Mouse (Mus musculus) forebrain, embryonic 13.5 days (tissue): ENCODE data around the gene Glt8d1. TPM values are rescaled to one million over a fixed set of nuclear protein-coding genes. Genes with fewer than 3 reads are reported as not detected.

ENCODE experiments used
- ATAC-seq: fragments of 200-750 bp; cut with Nextera tagmentation; 2 replicates; pipeline ENCODE4 v1.8.0; 2017
- H3K27ac ChIP-seq: fragments of 300-500 bp; sonication (generic); 2 replicates; pipeline ENCODE4 v1.5.1; 2015; ENCODE audit warnings: inconsistent platforms, mild to moderate bottlenecking, moderate library complexity
- H3K27me3 ChIP-seq: fragments of 300-500 bp; sonication (generic); 2 replicates; pipeline ENCODE4 v1.6.1; 2015; ENCODE audit warnings: mild to moderate bottlenecking, inconsistent platforms
- H3K36me3 ChIP-seq: fragments of 300-500 bp; sonication (generic); 2 replicates; pipeline ENCODE4 v1.6.1; 2015; ENCODE audit warnings: mild to moderate bottlenecking, inconsistent platforms; ENCODE audit not compliant: poor library complexity, severe bottlenecking
- H3K4me1 ChIP-seq: fragments of 300-500 bp; sonication (generic); 2 replicates; pipeline ENCODE4 v1.6.1; 2015; ENCODE audit warnings: inconsistent platforms
- H3K4me2 ChIP-seq: fragments of 300-500 bp; sonication (generic); 2 replicates; pipeline ENCODE4 v1.6.1; 2015; ENCODE audit warnings: inconsistent platforms, mild to moderate bottlenecking, moderate library complexity
- H3K4me3 ChIP-seq: fragments of 300-500 bp; sonication (generic); 2 replicates; pipeline ENCODE4 v1.5.1; 2015; ENCODE audit warnings: mild to moderate bottlenecking, inconsistent platforms
- H3K9ac ChIP-seq: fragments of 300-500 bp; sonication (generic); 2 replicates; pipeline ENCODE4 v1.6.1; 2015; ENCODE audit warnings: mild to moderate bottlenecking, inconsistent platforms
- H3K9me3 ChIP-seq: fragments of 300-500 bp; sonication (generic); replicated peaks from 2 replicates; pipeline ENCODE4 v1.6.1; 2016; ENCODE audit warnings: inconsistent platforms
- WGBS: fragments of 180-500 bp; shearing (Covaris S2); methylation state at CpG from one replicate; pipeline ENCODE4 v1.1.7; 2015; 5-methylcytosine and 5-hydroxymethylcytosine counted together
- polyA plus RNA-seq: library from polyadenylated mRNA; unstranded; fragments of >200 nt; fragmentation: Nextera tagmentation; extraction: Ambion mirVana; gene quantifications from 2 replicates; pipeline ENCODE4 v1.2.1, GENCODE M21; 2015

Glt8d1 gene
- polyA plus RNA-seq = 56.4 and 63.1 TPM in 2 replicates

GRCm38 (mm10) chr14:31001307-31002205 is at the start of gene Glt8d1, which contains the start of gene Spcs1:
Gene Glt8d1, plus strand, starts transcription at chr14:31001400.
Gene Spcs1, minus strand, starts transcription at chr14:31001672.
- Histone ChIP-seq H3K9me3 (no peaks in the 10 kb centered on the region), H3K36me3 (peaks cover 19% of the 10 kb centered on the region; the same call in 1 of the 2 replicates), H3K27ac (peak within 1 kb of the TSS; percentile 89), H3K4me3 (peak within 1 kb of the TSS; percentile 96), H3K27me3 (no peaks in the 10 kb centered on the region), H3K4me2 (peak within 1 kb of the TSS; percentile 84), H3K4me1 (peaks cover 18% of the 10 kb centered on the region), H3K9ac (peak within 1 kb of the TSS; percentile 96)
- under 1% methylated on average over 84 of the region's 84 CpGs for WGBS
- peak; percentile 96 for ATAC-seq

GRCm38 (mm10) chr14:30958517-30958916 is 42.7 kb upstream of the Glt8d1 start:
- H3K36me3 ChIP-seq = peaks cover 32% of the 10 kb centered on the region
- H3K9ac ChIP-seq = no peak overlapping the region
- no peaks in the 10 kb centered on the region for H3K4me1 ChIP-seq
- H3K27me3 ChIP-seq = no peaks in the 10 kb centered on the region
- H3K4me3 ChIP-seq = no peak overlapping the region
- H3K27ac ChIP-seq = no peak overlapping the region
- no peak for ATAC-seq
- no peaks in the 10 kb centered on the region for H3K9me3 ChIP-seq
- no peak overlapping the region for H3K4me2 ChIP-seq
- 82% methylated on average over 2 of the region's 2 CpGs for WGBS

- Histone ChIP-seq H3K27me3 (no peaks in the 10 kb centered on the region), H3K9ac (no peak overlapping the region), H3K9me3 (no peaks in the 10 kb centered on the region), H3K4me3 (no peak overlapping the region), H3K27ac (no peak overlapping the region), H3K4me2 (no peak overlapping the region), H3K4me1 (no peaks in the 10 kb centered on the region), H3K36me3 (peaks cover 38% of the 10 kb centered on the region)
- 93% methylated on average over 4 of the region's 4 CpGs for WGBS
- ATAC-seq = no peak
Measured at GRCm38 (mm10) chr14:30959031-30959430, 42.2 kb upstream of the Glt8d1 start.

DNA sequence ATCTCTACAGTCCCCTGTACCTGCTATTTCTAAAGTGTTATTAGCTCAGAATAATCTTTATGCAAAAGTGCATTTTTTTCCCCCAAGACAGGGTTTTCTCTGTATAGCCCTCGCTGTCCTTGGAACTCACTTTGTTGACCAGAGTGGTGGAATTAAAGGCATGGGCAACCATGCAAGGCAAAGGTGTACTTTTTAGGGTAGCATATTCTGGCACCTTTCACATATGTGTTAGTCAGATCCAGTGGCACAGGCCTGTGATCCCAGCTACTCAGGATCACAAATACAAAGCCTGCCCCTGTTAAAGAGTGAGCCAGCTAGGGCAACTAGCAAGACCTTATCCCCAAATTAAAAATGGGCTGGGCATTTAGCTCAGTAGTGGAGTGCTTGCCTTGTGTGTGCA is 40.8 kb upstream of the Glt8d1 start:
- Histone ChIP-seq H3K4me3 (no peak overlapping the region), H3K36me3 (peaks cover 32% of the 10 kb centered on the region), H3K4me1 (no peaks in the 10 kb centered on the region), H3K27me3 (no peaks in the 10 kb centered on the region), H3K4me2 (no peak overlapping the region), H3K9me3 (no peaks in the 10 kb centered on the region), H3K9ac (no peak overlapping the region), H3K27ac (no peak overlapping the region)
- 93% methylated on average over 1 of the region's 1 CpGs for WGBS
- no peak for ATAC-seq

DNA sequence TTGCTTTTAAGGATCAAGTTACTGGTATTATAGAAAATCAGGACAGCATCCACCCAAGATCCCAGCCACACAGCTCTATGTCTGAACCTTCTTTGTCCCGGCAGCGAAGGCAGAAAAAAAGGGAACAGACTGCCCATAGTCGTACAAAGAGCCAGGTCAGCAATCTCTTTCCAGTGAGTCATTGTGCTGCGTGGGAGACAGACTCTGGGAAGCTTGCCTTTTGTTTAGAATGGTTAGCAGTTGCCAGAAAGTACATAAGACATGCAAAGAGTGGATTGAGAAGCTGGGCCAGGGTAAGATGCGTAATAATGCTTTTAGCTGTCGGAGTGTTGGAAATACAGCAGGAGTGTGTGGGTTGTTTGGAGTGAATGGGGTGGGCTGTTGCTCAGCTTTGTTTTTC is 27.0 kb upstream of the Glt8d1 start:
- WGBS = 49% methylated on average over 6 of the region's 6 CpGs
- no peak overlapping the region for H3K27ac ChIP-seq

GRCm38 (mm10) chr14:30976222-30976621 is 25.0 kb upstream of the Glt8d1 start:
- no peak for ATAC-seq
- no peak overlapping the region for H3K4me2 ChIP-seq
- no peaks in the 10 kb centered on the region for H3K27me3 ChIP-seq
- H3K4me1 ChIP-seq = no peaks in the 10 kb centered on the region
- H3K27ac ChIP-seq = no peak overlapping the region
- 87% methylated on average over 3 of the region's 3 CpGs for WGBS
- no peak overlapping the region for H3K9ac ChIP-seq
- no peaks in the 10 kb centered on the region for H3K9me3 ChIP-seq
- H3K4me3 ChIP-seq = no peak overlapping the region
- peaks cover 46% of the 10 kb centered on the region for H3K36me3 ChIP-seq

More for the DNA sequence above, 27.0 kb upstream of the Glt8d1 start:
- no peak overlapping the region for H3K4me2 ChIP-seq
- no peak overlapping the region for H3K4me3 ChIP-seq
- no peak for ATAC-seq
- no peak overlapping the region for H3K9ac ChIP-seq
- H3K27me3 ChIP-seq = no peaks in the 10 kb centered on the region
- no peaks in the 10 kb centered on the region for H3K4me1 ChIP-seq
- no peaks in the 10 kb centered on the region for H3K9me3 ChIP-seq
- peaks cover 46% of the 10 kb centered on the region for H3K36me3 ChIP-seq

GRCm38 (mm10) chr14:30996417-30996816 is 4.8 kb upstream of the Glt8d1 start:
- no peak overlapping the region for H3K4me3 ChIP-seq
- H3K4me1 ChIP-seq = peaks cover 10% of the 10 kb centered on the region
- no peaks in the 10 kb centered on the region for H3K27me3 ChIP-seq
- no peak overlapping the region; the same call in 1 of the 2 replicates for H3K9ac ChIP-seq
- H3K27ac ChIP-seq = no peak overlapping the region
- H3K9me3 ChIP-seq = no peaks in the 10 kb centered on the region
- H3K36me3 ChIP-seq = peaks cover 23% of the 10 kb centered on the region
- no peak for ATAC-seq
- no peak overlapping the region for H3K4me2 ChIP-seq

GRCm38 (mm10) chr14:31000356-31000755 is 844 bp upstream of the Glt8d1 start:
- Histone ChIP-seq H3K4me1 (peaks cover 18% of the 10 kb centered on the region), H3K27ac (no peak overlapping the region), H3K4me3 (peak overlapping the region; percentile 96), H3K27me3 (no peaks in the 10 kb centered on the region), H3K9me3 (no peaks in the 10 kb centered on the region), H3K9ac (peak overlapping the region; percentile 96), H3K4me2 (peak overlapping the region; percentile 84), H3K36me3 (peaks cover 23% of the 10 kb centered on the region)
- 66% methylated on average over 10 of the region's 10 CpGs for WGBS
- no peak for ATAC-seq

DNA sequence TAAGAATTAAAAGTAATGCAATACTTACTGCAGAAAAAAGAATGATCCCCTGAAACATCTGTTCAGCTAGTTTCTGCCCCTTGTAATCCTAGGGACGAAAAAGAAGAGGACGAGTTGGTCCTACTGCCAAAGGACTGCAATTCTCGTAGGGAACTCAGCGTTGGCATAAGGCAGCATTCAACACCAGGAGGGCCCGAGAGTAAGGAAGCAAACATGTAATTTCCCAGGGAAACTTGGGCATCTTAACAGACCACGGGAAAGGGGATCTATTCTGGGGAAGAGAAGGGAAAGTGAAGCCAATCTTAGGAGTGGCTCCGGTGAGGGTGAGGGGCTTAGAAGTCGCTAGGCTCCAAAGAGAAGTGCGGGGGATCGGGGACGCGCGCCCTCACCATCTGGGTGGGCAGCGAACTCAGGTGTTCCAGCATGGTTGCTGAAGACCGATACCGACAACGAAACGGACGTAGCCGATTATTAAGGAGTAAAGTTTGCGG is 339 bp upstream of the Glt8d1 start:
- H3K27me3 ChIP-seq = no peaks in the 10 kb centered on the region
- peak overlapping the region; percentile 84 for H3K4me2 ChIP-seq
- no peaks in the 10 kb centered on the region for H3K9me3 ChIP-seq
- peaks cover 23% of the 10 kb centered on the region for H3K36me3 ChIP-seq
- under 1% methylated on average over 21 of the region's 21 CpGs for WGBS
- peak; percentile 52 for ATAC-seq
- H3K9ac ChIP-seq = peak overlapping the region; percentile 96
- H3K4me3 ChIP-seq = peak overlapping the region; percentile 96
- peaks cover 18% of the 10 kb centered on the region for H3K4me1 ChIP-seq
- H3K27ac ChIP-seq = no peak overlapping the region

DNA sequence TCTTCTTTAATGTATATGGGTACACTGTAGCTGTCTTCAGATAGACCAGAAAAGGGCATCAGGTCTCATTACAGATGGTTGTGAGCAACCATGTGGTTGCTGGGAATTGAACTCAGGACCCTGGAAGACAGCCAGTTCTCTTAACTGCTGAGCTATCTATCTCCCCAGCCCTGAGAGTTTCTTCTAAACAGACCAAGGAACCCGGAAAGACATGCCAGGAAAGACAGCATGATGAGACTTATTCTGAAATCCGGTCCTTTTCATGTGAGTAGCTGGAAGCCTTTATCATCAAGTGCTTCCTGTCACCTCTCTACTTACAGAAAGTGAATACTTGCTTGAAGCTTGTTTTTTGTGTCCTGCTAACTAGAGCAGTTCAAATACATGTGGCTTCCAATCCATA is 3.3 kb downstream of the Glt8d1 start:
- H3K9ac ChIP-seq = no peak overlapping the region
- no peak overlapping the region for H3K4me3 ChIP-seq
- no peak overlapping the region for H3K4me2 ChIP-seq
- no peak for ATAC-seq
- H3K27ac ChIP-seq = no peak overlapping the region
- H3K4me1 ChIP-seq = peaks cover 18% of the 10 kb centered on the region
- WGBS = 90% methylated on average over 2 of the region's 2 CpGs
- no peaks in the 10 kb centered on the region for H3K27me3 ChIP-seq
- peaks cover 25% of the 10 kb centered on the region for H3K36me3 ChIP-seq
- H3K9me3 ChIP-seq = no peaks in the 10 kb centered on the region

DNA sequence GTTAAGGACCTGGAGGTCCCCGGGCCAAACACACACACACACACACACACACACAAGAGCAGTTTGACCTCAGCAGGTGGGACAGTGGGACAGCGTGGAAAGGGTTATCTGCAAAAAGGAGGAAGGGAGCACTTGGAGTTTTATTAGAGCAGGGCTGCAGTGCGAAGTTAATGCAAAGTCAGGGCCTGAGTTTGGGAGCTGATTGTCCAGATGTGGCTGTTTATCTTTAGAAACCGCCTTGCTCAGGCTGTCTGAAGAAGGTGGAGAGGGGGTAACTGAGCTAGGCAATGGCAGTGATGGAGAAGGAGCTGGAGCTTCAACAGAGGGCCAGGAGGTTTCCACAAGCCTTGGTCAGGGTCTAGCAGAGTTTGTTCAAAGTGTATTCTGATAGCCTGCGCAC is 5.6 kb downstream of the Glt8d1 start:
- Histone ChIP-seq H3K36me3 (peaks cover 47% of the 10 kb centered on the region), H3K27ac (no peak overlapping the region), H3K9me3 (no peaks in the 10 kb centered on the region), H3K27me3 (no peaks in the 10 kb centered on the region), H3K4me3 (no peak overlapping the region), H3K4me1 (peaks cover 8% of the 10 kb centered on the region), H3K4me2 (no peak overlapping the region), H3K9ac (no peak overlapping the region)
- ATAC-seq = no peak
- 89% methylated on average over 5 of the region's 5 CpGs for WGBS

- Histone ChIP-seq H3K9me3 (no peaks in the 10 kb centered on the region), H3K4me1 (no peaks in the 10 kb centered on the region), H3K27me3 (no peaks in the 10 kb centered on the region), H3K36me3 (peaks cover 95% of the 10 kb centered on the region), H3K9ac (no peak overlapping the region), H3K4me3 (no peak overlapping the region), H3K4me2 (no peak overlapping the region), H3K27ac (no peak overlapping the region)
- WGBS = 95% methylated on average over 3 of the region's 3 CpGs
- ATAC-seq = no peak
Measured at GRCm38 (mm10) chr14:31011588-31011987, 10.4 kb downstream of the Glt8d1 start.
